Mouse (Mus musculus): ENCODE measurements at regions not wholly inside any gene's neighbourhood (a gene's known extent, or its start where the extent isn't known, plus 50 kb on each side); places are given as distances from the start of the nearest gene placed in this dataset.

- DNase-seq (ENCODE audit: low read depth, low spot score), result no peak
Observed at GRCm38 (mm10) chr13:60237091-60237490, 59.9 kb upstream of the Gas1 start.

GRCm38 (mm10) chr13:60242447-60243109 lies 65.4 kb upstream of the Gas1 start:
- DNase-seq (ENCODE audit: low read depth, low spot score), result no peak

- no peak for DNase-seq (ENCODE audit: low read depth, low spot score)
Observed at GRCm38 (mm10) chr13:60243110-60243481, 65.9 kb upstream of the Gas1 start.

GRCm38 (mm10) chr13:60255162-60255561 lies 78.0 kb upstream of the Gas1 start:
- no peak for DNase-seq (ENCODE audit: low read depth, low spot score)

GRCm38 (mm10) chr13:60255715-60256114 lies 78.5 kb upstream of the Gas1 start:
- DNase-seq (ENCODE audit: low read depth, low spot score), result no peak

GRCm38 (mm10) chr13:60256997-60257396 lies 79.8 kb upstream of the Gas1 start:
- no peak for DNase-seq (ENCODE audit: low read depth, low spot score)

- DNase-seq (ENCODE audit: low read depth, low spot score), result no peak
Observed at GRCm38 (mm10) chr13:60257878-60258277, 80.7 kb upstream of the Gas1 start.

GRCm38 (mm10) chr13:60262449-60263028 lies 85.4 kb upstream of the Gas1 start:
- no peak for DNase-seq (ENCODE audit: low read depth, low spot score)

- DNase-seq (ENCODE audit: low read depth, low spot score), result no peak
Observed at GRCm38 (mm10) chr13:60264504-60264903, 87.3 kb upstream of the Gas1 start.

GRCm38 (mm10) chr13:60267557-60267956 lies 90.4 kb upstream of the Gas1 start:
- no peak for DNase-seq (ENCODE audit: low read depth, low spot score)

GRCm38 (mm10) chr13:60268256-60268655 lies 91.1 kb upstream of the Gas1 start:
- no peak for DNase-seq (ENCODE audit: low read depth, low spot score)

GRCm38 (mm10) chr13:60269406-60269841 lies 92.3 kb upstream of the Gas1 start:
- DNase-seq (ENCODE audit: low read depth, low spot score), result no peak

- DNase-seq (ENCODE audit: low read depth, low spot score), result no peak
Observed at GRCm38 (mm10) chr13:60270526-60270925, 93.4 kb upstream of the Gas1 start.

- no peak for DNase-seq (ENCODE audit: low read depth, low spot score)
Observed at GRCm38 (mm10) chr13:60273331-60273730, 96.2 kb upstream of the Gas1 start.

GRCm38 (mm10) chr13:60282543-60283251 lies 105.5 kb upstream of the Gas1 start:
- DNase-seq (ENCODE audit: low read depth, low spot score), result no peak

GRCm38 (mm10) chr13:60286525-60287224 lies 109.5 kb upstream of the Gas1 start:
- DNase-seq (ENCODE audit: low read depth, low spot score), result no peak

GRCm38 (mm10) chr13:60289650-60290049 lies 112.5 kb upstream of the Gas1 start:
- no peak for DNase-seq (ENCODE audit: low read depth, low spot score)

GRCm38 (mm10) chr13:60290820-60291219 lies 113.7 kb upstream of the Gas1 start:
- DNase-seq (ENCODE audit: low read depth, low spot score), result no peak

- DNase-seq (ENCODE audit: low read depth, low spot score), result no peak
Observed at GRCm38 (mm10) chr13:60291344-60291743, 114.2 kb upstream of the Gas1 start.

GRCm38 (mm10) chr13:60296201-60296895 lies 119.2 kb upstream of the Gas1 start:
- DNase-seq (ENCODE audit: low read depth, low spot score), result no peak

- DNase-seq (ENCODE audit: low read depth, low spot score), result no peak
Observed at GRCm38 (mm10) chr13:60296896-60297275, 119.7 kb upstream of the Gas1 start.

- DNase-seq (ENCODE audit: low read depth, low spot score), result no peak
Observed at GRCm38 (mm10) chr13:60298575-60298974, 121.4 kb upstream of the Gas1 start.
